9 mouse cellular contexts compared by ENCODE assay signal in the genomic region with DNA sequence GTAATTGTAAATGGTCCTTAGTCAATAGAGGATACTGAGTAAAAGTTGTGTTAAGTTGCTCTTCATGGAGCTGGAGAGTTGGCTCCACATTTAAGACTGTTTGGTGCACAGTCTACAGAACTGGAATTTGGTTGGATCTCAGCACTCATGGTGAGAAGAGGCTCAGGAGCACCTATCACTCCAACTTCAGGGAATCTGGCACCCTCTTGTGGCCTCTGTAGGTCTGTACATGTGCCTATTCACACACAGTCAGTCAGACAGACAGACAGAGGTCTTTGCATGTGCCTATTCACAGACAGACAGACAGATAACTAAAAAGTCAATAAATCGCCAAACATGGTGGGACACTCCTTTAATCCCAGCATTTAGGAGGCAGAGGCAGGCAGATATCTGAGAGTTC. TPM values are rescaled to one million over a fixed set of nuclear protein-coding genes. Genes with fewer than 3 reads are reported as not detected.
A peak's percentile ranks its signal among the peaks of the same experiment; 100 is the strongest.
DNase-seq lines count a peak whose midpoint lies in the region; ATAC-seq and TF ChIP-seq lines count a peak whose summit lies in the region.
"Had no signal": no experiment of that assay in that cellular context is flagged by ENCODE, and none has a peak within 500 bp of the region (broad histone marks: within the 10 kb centered on the region; RNA-seq: fewer than 3 reads in every experiment).

No protein-coding gene starts in this region.

- 26% methylated on average over 1 of the region's 1 CpGs for WGBS in liver, embryonic 12.5 days (ENCODE audit: insufficient replicate concordance)
- 49% methylated on average over 1 of the region's 1 CpGs for WGBS in bone marrow, adult 2 months
- WGBS in liver, embryonic 13.5 days (ENCODE audit: insufficient replicate concordance), result 32% methylated on average over 1 of the region's 1 CpGs

- no peak for ATAC-seq in liver, embryonic 12.5 days
- ATAC-seq in liver, embryonic 13.5 days (ENCODE audit: low read depth), result no peak

- H3K36me3 ChIP-seq in liver, embryonic 12.5 days, result peaks cover 81% of the 10 kb centered on the region
- peaks cover 83% of the 10 kb centered on the region for H3K36me3 ChIP-seq in liver, embryonic 13.5 days

- DNase-seq in cerebellum, adult 18-20 months, result peak; percentile 58 to 65
- no peak for DNase-seq in cerebellum, adult 11-12 months
- peak; percentile 56 for DNase-seq in liver
- no peak for DNase-seq in liver, embryonic 13.5 days
- peak; percentile 54 to 60 for DNase-seq in thymus, postnatal 36 days
- DNase-seq in yolk sac, embryonic 10.5 days (ENCODE audit: low spot score), result no peak

- peaks cover 6% of the 10 kb centered on the region for H3K9me3 ChIP-seq in liver, embryonic 12.5 days (replicated peaks)
- H3K9me3 ChIP-seq in liver, embryonic 13.5 days (replicated peaks), result 0 out of 2 replicates have a peak, but pooled peaks cover 7% of the 10 kb centered on the region

- H3K27ac ChIP-seq in liver, embryonic 12.5 days, result no peak overlapping the region
- H3K27ac ChIP-seq in bone marrow, adult 2 months (ENCODE audit: control insufficient read depth, insufficient read depth, low read depth, low read length, poor library complexity), result no peak overlapping the region
- H3K27ac ChIP-seq in liver, embryonic 13.5 days, result 0 out of 2 replicates have a peak overlapping the region, but pooled peaks have one; percentile 4

- no peak for TF ChIP-seq POLR2A in bone marrow, adult 2 months (IDR thresholded peaks at IDR 0.05; ENCODE audit: borderline replicate concordance, control insufficient read depth, low read depth, low read length)

- TF ChIP-seq CTCF in bone marrow, adult 2 months (IDR thresholded peaks at IDR 0.05; ENCODE audit: control insufficient read depth, insufficient read depth, low read length), result peak; percentile 54

- no peak overlapping the region for H3K9ac ChIP-seq in liver, embryonic 12.5 days
- no peak overlapping the region for H3K9ac ChIP-seq in liver, embryonic 13.5 days

- peaks cover 19% of the 10 kb centered on the region; the same call in 1 of the 2 replicates for H3K27me3 ChIP-seq in liver, embryonic 12.5 days (replicated peaks)
- H3K27me3 ChIP-seq in liver, embryonic 13.5 days, result peaks cover 4% of the 10 kb centered on the region

- H3K4me2 ChIP-seq in liver, embryonic 12.5 days, result no peak overlapping the region
- H3K4me2 ChIP-seq in liver, embryonic 13.5 days, result no peak overlapping the region

- no peak overlapping the region for H3K4me3 ChIP-seq in liver, embryonic 12.5 days
- no peak overlapping the region for H3K4me3 ChIP-seq in bone marrow, adult 2 months (replicated peaks; ENCODE audit: control insufficient read depth, low read depth, low read length)
- no peak overlapping the region for H3K4me3 ChIP-seq in liver, embryonic 13.5 days (replicated peaks)

- peaks cover 56% of the 10 kb centered on the region for H3K4me1 ChIP-seq in liver, embryonic 12.5 days
- H3K4me1 ChIP-seq in bone marrow, adult 2 months (ENCODE audit: control insufficient read depth, insufficient read depth, low read length), result no peaks in the 10 kb centered on the region; the same call in 1 of the 2 replicates
- H3K4me1 ChIP-seq in liver, embryonic 13.5 days (replicated peaks), result peaks cover 58% of the 10 kb centered on the region

RNA-seq across cellular contexts. Expression of gene Apol8, which starts 6.3 kb away (rescaled TPM):
- 25.8 and 26.7 TPM in 2 replicates for polyA plus RNA-seq in liver, embryonic 12.5 days (2016; fragmentation: Nextera tagmentation; extraction: Ambion mirVana)
- polyA plus RNA-seq in bone marrow, adult 2 months (2011; ENCODE audit: insufficient read depth, insufficient read length, low replicate concordance, missing spikeins), result 47.8 and 48.7 TPM in 2 replicates
- polyA plus RNA-seq in liver, embryonic 13.5 days (2015; fragmentation: Nextera tagmentation; extraction: Ambion mirVana), result 29.8 and 34.9 TPM in 2 replicates

RNA-seq across cellular contexts. Expression of gene Apol9b, which starts 21.6 kb away (rescaled TPM):
- polyA plus RNA-seq in liver, embryonic 12.5 days (2016; fragmentation: Nextera tagmentation; extraction: Ambion mirVana), result not detected in 2 replicates
- polyA plus RNA-seq in bone marrow, adult 2 months (2011; ENCODE audit: insufficient read depth, insufficient read length, low replicate concordance, missing spikeins), result 1.7 TPM in 1 of 2 replicates, not detected in the other
- polyA plus RNA-seq in liver, embryonic 13.5 days (2015; fragmentation: Nextera tagmentation; extraction: Ambion mirVana), result not detected in 2 replicates

RNA-seq across cellular contexts. Expression of gene Apol7e, which starts 51.8 kb away (rescaled TPM):
- not detected in 2 replicates for polyA plus RNA-seq in liver, embryonic 12.5 days (2016; fragmentation: Nextera tagmentation; extraction: Ambion mirVana)
- polyA plus RNA-seq in bone marrow, adult 2 months (2011; ENCODE audit: insufficient read depth, insufficient read length, low replicate concordance, missing spikeins), result 0.88 and 4.3 TPM in 2 replicates
- polyA plus RNA-seq in liver, embryonic 13.5 days (2015; fragmentation: Nextera tagmentation; extraction: Ambion mirVana), result not detected in 2 replicates
- polyA plus RNA-seq: neural tube, embryonic 14.5 days had no signal

Comparison
In these comparisons a context has a peak if more than half of its experiments do, and no peak if none do; other contexts are left out.
1. DNase-seq: peak in cerebellum, adult 18-20 months (2 of 2), liver (single experiment) and thymus, postnatal 36 days (2 of 2); none in cerebellum, adult 11-12 months (single experiment), liver, embryonic 13.5 days (single experiment) and yolk sac, embryonic 10.5 days (single experiment).